Mouse (Mus musculus) G1E (cell line): ENCODE data around the gene Ccdc194. TPM values are rescaled to one million over a fixed set of nuclear protein-coding genes. Genes with fewer than 3 reads are reported as not detected.
A peak's percentile ranks its signal among the peaks of the same experiment; 100 is the strongest.

Experiments
- ATAC-seq: 2 replicates; pipeline ENCODE4 v1.8.0; 2016; ENCODE audit warnings: mild to moderate bottlenecking; ENCODE audit not compliant: insufficient number of reproducible peaks, poor library complexity, low FRiP score, severe bottlenecking; ENCODE audit errors: extremely low read depth
- DNase-seq: peaks from one replicate; pipeline ENCODE4 v3.0.0; 2012; ENCODE audit warnings: low spot score
- H3K27me3 ChIP-seq: 2 replicates; pipeline ENCODE4 v1.6.1; 2012; ENCODE audit warnings: mild to moderate bottlenecking, low read length, inconsistent platforms; ENCODE audit not compliant: insufficient read depth
- H3K36me3 ChIP-seq: replicated peaks from 2 replicates; pipeline ENCODE3; 2012; ENCODE audit warnings: mild to moderate bottlenecking, inconsistent platforms
- H3K4me1 ChIP-seq: 2 replicates; pipeline ENCODE4 v1.6.1; 2012; ENCODE audit warnings: low read depth, low read length, inconsistent platforms, mixed read lengths; ENCODE audit not compliant: insufficient read depth
- H3K4me3 ChIP-seq: 2 replicates; pipeline ENCODE4 v1.5.1; 2012; ENCODE audit warnings: low read depth, mild to moderate bottlenecking, inconsistent platforms, low read length, moderate library complexity, mixed read lengths
- H3K9me3 ChIP-seq: replicated peaks from 2 replicates; pipeline ENCODE4 v1.6.1; 2012; ENCODE audit warnings: inconsistent platforms
- CTCF ChIP-seq: IDR thresholded peaks from 2 replicates; pipeline ENCODE4 v1.5.1; 2012; ENCODE audit warnings: low read depth, low read length, inconsistent platforms, mixed read lengths
- GATA1 ChIP-seq: IDR thresholded peaks from 2 replicates; pipeline ENCODE4 v1.6.1; 2012; ENCODE audit warnings: borderline replicate concordance, low read length, inconsistent platforms, mixed read lengths
- GATA2 ChIP-seq: IDR thresholded peaks from 2 replicates; pipeline ENCODE4 v1.6.1; 2012; ENCODE audit warnings: low read depth, low read length, inconsistent platforms, borderline replicate concordance
- POLR2AphosphoS5 ChIP-seq: IDR thresholded peaks from 2 replicates; pipeline ENCODE4 v1.6.1; 2012; ENCODE audit warnings: low read depth, low read length, inconsistent platforms; ENCODE audit not compliant: insufficient replicate concordance
- TAL1 ChIP-seq: conservative IDR thresholded peaks from 2 replicates; pipeline ENCODE4 v1.6.1; 2012; ENCODE audit warnings: low read depth, low read length, inconsistent platforms, mixed read lengths
- polyA plus RNA-seq: library from polyadenylated mRNA; stranded (reverse); fragments of >175 nt; gene quantifications from 2 replicates; pipeline ENCODE4 v1.2.3, GENCODE M21; 2012
- total RNA-seq, 2 experiments: library from RNA; stranded (forward) in 1 of 2; stranded (reverse) in 1 of 2; fragments of 200-1000 nt in 1 of 2; fragments of >200 nt in 1 of 2; fragmentation: Nextera tagmentation in 1 of 2; gene quantifications; 2 replicates each; pipeline ENCODE4 v1.2.3; 2014 to 2017

Gene Ccdc194
- total and polyA plus RNA-seq, 3 experiments: 0.22 TPM; not detected in 2

DNA sequence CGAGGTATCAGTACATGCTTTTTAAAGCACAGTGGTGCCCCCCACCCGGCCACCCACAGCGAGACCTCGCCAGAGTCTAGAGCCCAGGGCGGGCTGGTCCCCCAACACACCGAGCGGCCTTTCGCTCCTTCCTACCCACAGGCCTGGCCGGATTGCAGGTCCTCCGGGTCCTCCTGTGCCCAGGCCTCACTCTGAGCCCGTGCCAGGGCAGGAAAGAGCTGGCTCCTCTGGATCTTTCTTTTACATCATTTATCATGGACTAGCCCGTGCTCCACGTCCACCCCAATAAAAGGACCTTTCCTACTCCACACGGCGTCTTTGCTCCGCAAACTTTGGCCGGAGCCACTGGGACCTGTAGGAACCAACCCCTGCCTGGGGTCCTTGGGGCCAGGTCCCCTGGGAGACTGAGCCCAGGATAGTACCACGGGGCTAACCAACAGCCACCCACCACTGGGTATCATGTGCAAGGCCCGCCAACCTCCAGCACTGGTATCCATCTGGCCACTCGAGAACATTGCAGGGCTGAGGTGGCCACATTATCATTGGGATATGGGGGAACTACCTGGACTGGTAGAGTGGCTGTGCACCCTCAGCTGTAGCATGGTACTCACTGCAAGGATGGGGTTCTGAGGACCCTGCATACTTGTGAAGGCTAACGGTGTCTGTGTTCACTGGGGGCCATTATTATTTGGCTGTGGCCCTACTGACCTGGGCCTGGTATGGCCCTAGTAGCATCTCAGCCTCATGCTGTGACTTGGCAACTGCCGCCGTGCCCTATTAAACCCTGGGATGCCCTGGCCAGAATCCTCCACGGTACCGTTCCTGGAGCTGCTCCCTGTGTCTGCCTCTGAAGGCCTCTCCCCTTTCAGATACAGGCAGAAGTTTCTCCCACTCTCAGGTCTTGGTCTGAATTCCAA, 50.5 kb downstream of the Ccdc194 start:
- Histone ChIP-seq H3K27me3 (peaks cover 6% of the 10 kb centered on the region; the same call in 1 of the 2 replicates), H3K36me3 (peaks cover 58% of the 10 kb centered on the region), H3K4me3 (no peak overlapping the region; the same call in 1 of the 2 replicates), H3K9me3 (no peaks in the 10 kb centered on the region), H3K4me1 (peaks cover 53% of the 10 kb centered on the region)
- TF ChIP-seq POLR2AphosphoS5 (no peak), CTCF (no peak), TAL1 (no peak), GATA2 (no peak), GATA1 (no peak)
- ATAC-seq (no peak), DNase-seq (no peak)

DNA sequence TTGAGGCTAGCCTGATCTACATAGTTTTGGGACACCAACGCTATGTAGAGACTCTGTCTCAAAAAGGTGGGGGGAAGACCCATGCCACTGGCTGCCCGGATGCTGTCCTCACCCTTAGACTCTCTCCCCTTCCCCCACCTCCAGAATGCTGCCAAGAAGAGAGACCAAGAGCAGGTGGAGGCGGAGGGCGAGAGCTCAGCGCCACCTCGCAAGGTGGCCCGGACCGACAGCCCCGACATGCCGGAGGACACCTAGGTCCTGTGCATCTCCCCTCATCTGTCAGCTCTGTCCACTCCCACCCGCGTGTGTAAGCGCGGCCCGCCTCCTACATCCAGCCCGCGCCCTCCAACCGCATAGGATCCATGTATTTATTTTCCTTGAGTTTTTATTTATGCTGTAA, 51.2 kb downstream of the Ccdc194 start:
- peaks cover 59% of the 10 kb centered on the region for H3K4me1 ChIP-seq
- ATAC-seq: no peak
- no peak for TF ChIP-seq TAL1
- TF ChIP-seq POLR2AphosphoS5: no peak
- TF ChIP-seq GATA1: no peak
- TF ChIP-seq GATA2: no peak
- TF ChIP-seq CTCF: no peak
- peaks cover 6% of the 10 kb centered on the region; the same call in 1 of the 2 replicates for H3K27me3 ChIP-seq
- no peaks in the 10 kb centered on the region for H3K9me3 ChIP-seq
- no peak overlapping the region for H3K4me3 ChIP-seq
- DNase-seq: no peak
- H3K36me3 ChIP-seq: peaks cover 62% of the 10 kb centered on the region

GRCm38 (mm10) chr8:71472601-71473386, 52.7 kb downstream of the Ccdc194 start:
- H3K4me1 ChIP-seq: peaks cover 68% of the 10 kb centered on the region
- DNase-seq: no peak
- no peak overlapping the region for H3K4me3 ChIP-seq
- H3K36me3 ChIP-seq: peaks cover 65% of the 10 kb centered on the region
- no peaks in the 10 kb centered on the region for H3K27me3 ChIP-seq
- no peaks in the 10 kb centered on the region for H3K9me3 ChIP-seq
- ATAC-seq: no peak
- TF ChIP-seq POLR2AphosphoS5: no peak
- TF ChIP-seq TAL1: no peak
- no peak for TF ChIP-seq GATA2
- no peak for TF ChIP-seq CTCF
- TF ChIP-seq GATA1: no peak

DNA sequence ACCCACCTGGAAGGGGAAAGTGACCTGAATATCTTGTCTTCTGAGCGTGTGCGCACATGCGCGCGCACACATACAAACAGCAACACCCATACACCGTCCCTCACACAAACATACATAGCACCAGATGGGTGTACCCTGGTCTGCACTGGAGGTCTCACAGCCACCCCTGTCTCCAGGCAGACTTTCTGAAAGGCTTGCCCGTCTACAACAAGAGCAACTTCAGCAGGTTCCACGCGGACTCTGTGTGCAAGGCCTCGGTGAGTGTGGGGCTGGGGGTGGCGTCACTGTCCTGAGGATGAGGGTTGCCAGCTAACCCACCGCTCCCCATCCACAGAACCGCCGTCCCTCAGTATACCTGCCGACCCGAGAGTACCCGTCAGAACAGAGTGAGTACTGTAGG, 53.6 kb downstream of the Ccdc194 start:
- Histone ChIP-seq H3K4me1 (peaks cover 64% of the 10 kb centered on the region), H3K27me3 (no peaks in the 10 kb centered on the region), H3K4me3 (no peak overlapping the region), H3K36me3 (peaks cover 73% of the 10 kb centered on the region), H3K9me3 (no peaks in the 10 kb centered on the region)
- DNase-seq (no peak), ATAC-seq (no peak)
- TF ChIP-seq CTCF: no peak
- TF ChIP-seq POLR2AphosphoS5: no peak
- no peak for TF ChIP-seq GATA2
- TF ChIP-seq TAL1: no peak
- no peak for TF ChIP-seq GATA1

DNA sequence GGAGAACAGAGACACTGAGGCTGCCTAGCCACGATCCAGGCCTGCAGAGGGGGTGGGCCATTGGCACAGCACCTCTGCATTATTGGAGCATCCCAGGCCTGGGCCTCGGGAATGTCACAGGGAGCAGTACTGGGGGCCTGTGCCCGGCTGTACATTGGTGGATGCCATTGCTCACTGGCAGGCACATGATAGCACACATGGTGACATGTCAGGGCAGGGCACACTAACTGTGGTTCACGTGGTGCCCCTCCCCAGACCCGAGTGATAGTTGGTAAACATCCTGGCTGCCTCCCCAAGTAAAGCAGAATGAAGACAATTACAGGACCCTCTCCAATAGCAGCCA, 54.6 kb downstream of the Ccdc194 start:
- Histone ChIP-seq H3K36me3 (peaks cover 82% of the 10 kb centered on the region), H3K4me3 (peak overlapping the region; percentile 80; the same call in 1 of the 2 replicates)

GRCm38 (mm10) chr8:71470146-71470912, 55.2 kb downstream of the Ccdc194 start:
- no peaks in the 10 kb centered on the region for H3K27me3 ChIP-seq
- H3K4me3 ChIP-seq: peak overlapping the region; percentile 80
- ATAC-seq: no peak
- DNase-seq: no peak
- peaks cover 81% of the 10 kb centered on the region for H3K36me3 ChIP-seq
- H3K4me1 ChIP-seq: peaks cover 63% of the 10 kb centered on the region
- TF ChIP-seq POLR2AphosphoS5 (no peak), GATA2 (no peak), GATA1 (no peak), TAL1 (no peak)
- no peaks in the 10 kb centered on the region for H3K9me3 ChIP-seq

More for the DNA sequence above, 54.6 kb downstream of the Ccdc194 start:
- Histone ChIP-seq H3K4me1 (peaks cover 63% of the 10 kb centered on the region), H3K9me3 (no peaks in the 10 kb centered on the region), H3K27me3 (no peaks in the 10 kb centered on the region)
- DNase-seq (no peak), ATAC-seq (no peak)
- TF ChIP-seq POLR2AphosphoS5 (no peak), GATA1 (no peak), CTCF (no peak), TAL1 (no peak), GATA2 (no peak)

Other genes starting within 250 kb of the Ccdc194 start
Only the 20 nearest of the 25 such genes appear.
- 6.4 and 8.6 TPM in 2 replicates for gene Nr2f6, start 143.8 kb downstream of the Ccdc194 start, total RNA-seq (2014; fragmentation: Nextera tagmentation)
- 9.7 and 17.0 TPM in 2 replicates for gene Nr2f6, start 143.8 kb downstream of the Ccdc194 start, total RNA-seq (2017)
- gene Nr2f6, start 143.8 kb downstream of the Ccdc194 start, polyA plus RNA-seq: 36.0 and 47.8 TPM in 2 replicates
- gene Ushbp1, start 129.9 kb downstream of the Ccdc194 start, total RNA-seq (2014; fragmentation: Nextera tagmentation): not detected in 2 replicates
- gene Ushbp1, start 129.9 kb downstream of the Ccdc194 start, total RNA-seq (2017): 0.06 and 0.11 TPM in 2 replicates
- 0.08 and 0.09 TPM in 2 replicates for gene Ushbp1, start 129.9 kb downstream of the Ccdc194 start, polyA plus RNA-seq
- 58.4 and 83.8 TPM in 2 replicates for gene Babam1, start 128.8 kb downstream of the Ccdc194 start, total RNA-seq (2014; fragmentation: Nextera tagmentation)
- 90.3 and 92.1 TPM in 2 replicates for gene Babam1, start 128.8 kb downstream of the Ccdc194 start, total RNA-seq (2017)
- 106 and 107 TPM in 2 replicates for gene Babam1, start 128.8 kb downstream of the Ccdc194 start, polyA plus RNA-seq
- 5.9 and 16.2 TPM in 2 replicates for gene Ankle1, start 119.7 kb downstream of the Ccdc194 start, total RNA-seq (2014; fragmentation: Nextera tagmentation)
- gene Ankle1, start 119.7 kb downstream of the Ccdc194 start, total RNA-seq (2017): 9.8 and 12.1 TPM in 2 replicates
- 13.7 and 15.1 TPM in 2 replicates for gene Ankle1, start 119.7 kb downstream of the Ccdc194 start, polyA plus RNA-seq
- 2.6 and 3.9 TPM in 2 replicates for gene Abhd8, start 62.1 kb downstream of the Ccdc194 start, total RNA-seq (2014; fragmentation: Nextera tagmentation)
- 4.5 and 5.0 TPM in 2 replicates for gene Abhd8, start 62.1 kb downstream of the Ccdc194 start, total RNA-seq (2017)
- gene Abhd8, start 62.1 kb downstream of the Ccdc194 start, polyA plus RNA-seq: 17.0 and 20.9 TPM in 2 replicates
- gene Mrpl34, start 60.8 kb downstream of the Ccdc194 start, total RNA-seq (2014; fragmentation: Nextera tagmentation): 42.0 and 65.5 TPM in 2 replicates
- gene Mrpl34, start 60.8 kb downstream of the Ccdc194 start, total RNA-seq (2017): 68.2 and 74.9 TPM in 2 replicates
- gene Mrpl34, start 60.8 kb downstream of the Ccdc194 start, polyA plus RNA-seq: 149 and 161 TPM in 2 replicates
- 51.9 and 56.2 TPM in 2 replicates for gene Dda1, start 56.5 kb downstream of the Ccdc194 start, total RNA-seq (2014; fragmentation: Nextera tagmentation)
- 16.2 and 19.6 TPM in 2 replicates for gene Dda1, start 56.5 kb downstream of the Ccdc194 start, total RNA-seq (2017)
- 209 and 288 TPM in 2 replicates for gene Dda1, start 56.5 kb downstream of the Ccdc194 start, polyA plus RNA-seq
- 0.97 and 1.1 TPM in 2 replicates for gene Ano8, start 39.7 kb downstream of the Ccdc194 start, total RNA-seq (2014; fragmentation: Nextera tagmentation)
- gene Ano8, start 39.7 kb downstream of the Ccdc194 start, total RNA-seq (2017): 2.1 and 2.5 TPM in 2 replicates
- gene Ano8, start 39.7 kb downstream of the Ccdc194 start, polyA plus RNA-seq: 1.4 and 1.5 TPM in 2 replicates
- gene Gtpbp3, start 37.6 kb downstream of the Ccdc194 start, total RNA-seq (2014; fragmentation: Nextera tagmentation): 5.8 and 6.4 TPM in 2 replicates
- 14.6 and 18.2 TPM in 2 replicates for gene Gtpbp3, start 37.6 kb downstream of the Ccdc194 start, total RNA-seq (2017)
- 26.1 and 33.3 TPM in 2 replicates for gene Gtpbp3, start 37.6 kb downstream of the Ccdc194 start, polyA plus RNA-seq
- gene Plvap, start 14.0 kb downstream of the Ccdc194 start, total RNA-seq (2014; fragmentation: Nextera tagmentation): not detected in 2 replicates
- 0.16 and 0.17 TPM in 2 replicates for gene Plvap, start 14.0 kb downstream of the Ccdc194 start, total RNA-seq (2017)
- gene Plvap, start 14.0 kb downstream of the Ccdc194 start, polyA plus RNA-seq: 0.88 and 0.90 TPM in 2 replicates
- 6.3 and 8.0 TPM in 2 replicates for gene Bst2, start 11.7 kb upstream of the Ccdc194 start, total RNA-seq (2014; fragmentation: Nextera tagmentation)
- gene Bst2, start 11.7 kb upstream of the Ccdc194 start, total RNA-seq (2017): 6.4 and 7.6 TPM in 2 replicates
- gene Bst2, start 11.7 kb upstream of the Ccdc194 start, polyA plus RNA-seq: 44.0 and 59.6 TPM in 2 replicates
- gene Mvb12a, start 17.2 kb upstream of the Ccdc194 start, total RNA-seq (2014; fragmentation: Nextera tagmentation): 40.4 and 41.4 TPM in 2 replicates
- gene Mvb12a, start 17.2 kb upstream of the Ccdc194 start, total RNA-seq (2017): 56.2 and 75.9 TPM in 2 replicates
- gene Mvb12a, start 17.2 kb upstream of the Ccdc194 start, polyA plus RNA-seq: 132 and 166 TPM in 2 replicates
- gene Tmem221, start 33.2 kb upstream of the Ccdc194 start, total RNA-seq (2014; fragmentation: Nextera tagmentation): not detected in 2 replicates
- gene Tmem221, start 33.2 kb upstream of the Ccdc194 start, total RNA-seq (2017): not detected in 2 replicates
- not detected in 2 replicates for gene Tmem221, start 33.2 kb upstream of the Ccdc194 start, polyA plus RNA-seq
- not detected in 2 replicates for gene Nxnl1, start 40.9 kb upstream of the Ccdc194 start, total RNA-seq (2014; fragmentation: Nextera tagmentation)
- gene Nxnl1, start 40.9 kb upstream of the Ccdc194 start, total RNA-seq (2017): not detected in 2 replicates
- not detected in 2 replicates for gene Nxnl1, start 40.9 kb upstream of the Ccdc194 start, polyA plus RNA-seq
- gene Slc27a1, start 43.2 kb upstream of the Ccdc194 start, total RNA-seq (2014; fragmentation: Nextera tagmentation): not detected in 2 replicates
- 0.12 and 0.33 TPM in 2 replicates for gene Slc27a1, start 43.2 kb upstream of the Ccdc194 start, total RNA-seq (2017)
- not detected in 2 replicates for gene Slc27a1, start 43.2 kb upstream of the Ccdc194 start, polyA plus RNA-seq
- gene Pgls, start 66.5 kb upstream of the Ccdc194 start, total RNA-seq (2014; fragmentation: Nextera tagmentation): 39.7 and 47.5 TPM in 2 replicates
- 87.2 and 140 TPM in 2 replicates for gene Pgls, start 66.5 kb upstream of the Ccdc194 start, total RNA-seq (2017)
- gene Pgls, start 66.5 kb upstream of the Ccdc194 start, polyA plus RNA-seq: 331 and 360 TPM in 2 replicates
- gene Fam129c, start 71.9 kb upstream of the Ccdc194 start, total RNA-seq (2014; fragmentation: Nextera tagmentation): 8.3 and 11.4 TPM in 2 replicates
- gene Fam129c, start 71.9 kb upstream of the Ccdc194 start, total RNA-seq (2017): 6.6 and 7.0 TPM in 2 replicates
- gene Fam129c, start 71.9 kb upstream of the Ccdc194 start, polyA plus RNA-seq: 8.1 and 10.4 TPM in 2 replicates
- gene Colgalt1, start 85.3 kb upstream of the Ccdc194 start, total RNA-seq (2014; fragmentation: Nextera tagmentation): 35.7 and 38.7 TPM in 2 replicates
- gene Colgalt1, start 85.3 kb upstream of the Ccdc194 start, total RNA-seq (2017): 30.5 and 42.4 TPM in 2 replicates
- 37.6 and 42.6 TPM in 2 replicates for gene Colgalt1, start 85.3 kb upstream of the Ccdc194 start, polyA plus RNA-seq
- gene Unc13a, start 146.0 kb upstream of the Ccdc194 start, total RNA-seq (2014; fragmentation: Nextera tagmentation): 6.5 and 7.3 TPM in 2 replicates
- 4.1 and 5.2 TPM in 2 replicates for gene Unc13a, start 146.0 kb upstream of the Ccdc194 start, total RNA-seq (2017)
- 3.7 and 4.6 TPM in 2 replicates for gene Unc13a, start 146.0 kb upstream of the Ccdc194 start, polyA plus RNA-seq
- 29.8 and 32.0 TPM in 2 replicates for gene Jak3, start 150.6 kb upstream of the Ccdc194 start, total RNA-seq (2014; fragmentation: Nextera tagmentation)
- 15.7 and 15.9 TPM in 2 replicates for gene Jak3, start 150.6 kb upstream of the Ccdc194 start, total RNA-seq (2017)
- 68.8 and 73.6 TPM in 2 replicates for gene Jak3, start 150.6 kb upstream of the Ccdc194 start, polyA plus RNA-seq